Mouse (Mus musculus): ENCODE measurements around the gene Med19.

DNA sequence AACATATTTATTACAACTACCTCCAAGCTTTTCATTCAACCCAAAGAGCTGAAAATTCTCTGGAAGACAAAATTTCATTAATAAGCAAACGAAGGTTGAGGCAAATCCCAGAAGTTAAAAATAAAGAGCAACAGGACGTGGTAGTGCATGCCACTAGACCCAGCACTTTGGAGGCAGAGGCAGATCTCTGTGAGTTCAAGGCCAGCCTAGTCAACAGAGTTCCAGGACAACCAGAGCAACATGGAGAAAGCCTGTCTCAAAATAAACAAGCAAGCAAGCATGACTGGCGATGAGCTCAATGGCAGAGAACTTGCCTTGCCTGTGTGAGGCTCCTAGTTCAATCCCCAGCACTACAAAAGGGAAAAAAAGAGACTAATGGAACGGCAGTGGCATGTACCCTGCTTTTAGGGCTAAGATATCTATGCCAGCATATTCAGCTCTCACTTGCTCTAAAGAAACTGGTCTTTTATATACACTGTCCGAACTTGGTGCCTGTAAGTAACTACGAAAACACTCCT, 31.1 kb upstream of the Med19 start:
- no peak for TF ChIP-seq POLR2A (IDR thresholded peaks at IDR 0.05; ENCODE audit: insufficient read length, low read depth)
- no peak for TF ChIP-seq MAX (IDR thresholded peaks at IDR 0.05; ENCODE audit: low read depth)
- TF ChIP-seq TCF3 (IDR thresholded peaks at IDR 0.05; ENCODE audit: insufficient read length, low read depth): no peak
- TF ChIP-seq MYOD1 (IDR thresholded peaks at IDR 0.05; ENCODE audit: control insufficient read depth in 1 of 3, insufficient read length in 2 of 3, low read depth in 2 of 3): no peak
- no peak for TF ChIP-seq USF1 (IDR thresholded peaks at IDR 0.05; ENCODE audit: low read depth)
- no peak for TF ChIP-seq POLR2AphosphoS2 (IDR thresholded peaks at IDR 0.05; ENCODE audit: insufficient read length, low read depth)
- no peak for TF ChIP-seq E2F4 (IDR thresholded peaks at IDR 0.05; ENCODE audit: insufficient read depth)
- TF ChIP-seq CEBPB (IDR thresholded peaks at IDR 0.05; ENCODE audit: insufficient read depth, poor library complexity, severe bottlenecking): no peak
- no peak for TF ChIP-seq MYOG (IDR thresholded peaks at IDR 0.05; ENCODE audit: control insufficient read depth in 1 of 3, insufficient read depth in 1 of 3, insufficient read length in 2 of 3, low read depth in 2 of 3)
- TF ChIP-seq TCF12 (IDR thresholded peaks at IDR 0.05; ENCODE audit: insufficient read depth, poor library complexity, severe bottlenecking): no peak

Measured in myocyte (in vitro differentiated cells).